Mouse (Mus musculus) ES-CJ7 (cell line): ENCODE measurements at regions not wholly inside any gene's neighbourhood (a gene's known extent, or its start where the extent isn't known, plus 50 kb on each side); places are given as distances from the start of the nearest gene placed in this dataset.

Source experiments
- DNase-seq: peaks from one replicate; pipeline ENCODE4 v3.0.0; 2011; ENCODE audit warnings: low read depth, low spot score

- peak; percentile 7 for DNase-seq
These were observed 370.9 kb downstream of the Dcdc2c start for GRCm38 (mm10) chr12:28181265-28181664.

DNA sequence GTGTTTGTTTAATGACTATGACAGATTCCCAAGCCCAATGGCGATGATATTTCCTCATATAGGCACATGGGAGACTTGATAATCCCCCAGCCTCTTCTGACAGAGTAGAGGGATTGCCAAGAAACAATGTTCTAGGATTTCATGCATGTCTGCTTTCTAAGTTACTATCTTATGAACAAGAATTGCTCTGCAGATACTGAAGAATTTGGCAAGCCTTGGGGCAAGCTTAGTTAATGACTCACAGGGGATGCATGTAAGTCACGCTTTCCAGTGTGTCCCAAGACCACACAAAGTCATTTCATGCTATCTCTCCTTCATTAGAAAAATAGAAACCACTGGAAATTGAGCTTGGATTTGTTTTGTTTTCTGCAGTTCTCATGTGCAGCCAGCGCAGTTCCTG is 376.2 kb downstream of the Dcdc2c start:
- no peak for DNase-seq

DNA sequence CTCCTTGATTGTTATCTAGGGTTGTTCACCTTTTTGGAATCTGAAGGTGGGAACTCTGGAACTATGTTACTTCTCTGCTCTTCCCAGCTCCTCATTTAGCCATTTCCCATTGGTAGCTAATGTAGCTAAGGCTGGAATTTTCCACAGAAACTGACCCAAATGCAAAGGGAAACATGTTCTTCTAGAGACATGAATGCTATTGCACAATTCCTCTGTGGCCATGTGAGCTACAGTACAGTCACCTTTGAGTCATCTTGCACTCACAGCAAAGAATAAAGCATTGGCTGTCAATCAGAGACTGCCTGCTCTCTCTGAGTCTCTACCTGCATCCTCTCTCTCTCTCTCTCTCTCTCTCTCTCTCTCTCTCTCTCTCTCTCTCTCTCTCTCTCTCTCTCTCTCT is 378.1 kb downstream of the Dcdc2c start:
- no peak for DNase-seq

- no peak for DNase-seq
These were observed 393.4 kb downstream of the Dcdc2c start for GRCm38 (mm10) chr12:28158786-28159185.

DNA sequence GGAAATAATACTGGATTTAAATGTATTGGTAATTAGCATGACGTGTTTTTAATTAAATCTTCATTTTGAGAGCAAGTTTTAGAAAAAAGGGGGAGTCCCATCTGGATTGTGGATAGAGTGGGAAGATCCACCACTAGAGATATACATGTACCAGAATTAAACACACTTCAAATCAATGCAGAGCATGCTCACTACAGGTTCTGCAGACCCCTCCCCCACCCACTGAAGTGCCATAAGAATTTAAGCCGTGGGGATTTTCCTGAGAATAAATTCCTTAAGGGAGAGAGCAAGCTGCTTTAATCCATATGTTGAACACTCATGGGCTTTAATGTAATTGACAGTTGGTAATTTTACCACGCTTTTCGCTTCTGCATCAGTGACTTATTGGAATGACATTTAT is 401.4 kb downstream of the Dcdc2c start:
- DNase-seq = no peak

- no peak for DNase-seq
These were observed 416.2 kb downstream of the Dcdc2c start for GRCm38 (mm10) chr12:28135810-28136592.

- no peak for DNase-seq
These were observed 429.4 kb downstream of the Dcdc2c start for GRCm38 (mm10) chr12:28122766-28123165.

DNA sequence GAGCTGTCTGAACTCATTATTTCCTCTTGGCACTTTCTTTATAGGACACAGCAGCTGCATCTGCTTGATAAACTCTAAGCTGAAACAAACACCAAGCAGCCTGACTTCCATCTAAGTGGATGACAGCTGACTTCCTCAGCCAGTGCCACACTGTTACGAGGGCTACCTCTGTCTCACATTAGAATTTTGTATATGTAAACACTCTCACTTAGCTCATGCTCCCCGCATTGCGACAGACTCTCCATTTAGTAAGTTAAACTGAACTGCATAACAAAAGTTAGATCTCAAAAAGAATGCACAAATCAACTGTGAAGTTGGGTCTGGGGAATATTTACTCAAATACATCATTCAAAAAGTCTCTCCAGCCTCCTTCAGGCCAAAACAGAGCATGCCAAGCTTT is 432.1 kb downstream of the Dcdc2c start:
- DNase-seq = no peak

DNA sequence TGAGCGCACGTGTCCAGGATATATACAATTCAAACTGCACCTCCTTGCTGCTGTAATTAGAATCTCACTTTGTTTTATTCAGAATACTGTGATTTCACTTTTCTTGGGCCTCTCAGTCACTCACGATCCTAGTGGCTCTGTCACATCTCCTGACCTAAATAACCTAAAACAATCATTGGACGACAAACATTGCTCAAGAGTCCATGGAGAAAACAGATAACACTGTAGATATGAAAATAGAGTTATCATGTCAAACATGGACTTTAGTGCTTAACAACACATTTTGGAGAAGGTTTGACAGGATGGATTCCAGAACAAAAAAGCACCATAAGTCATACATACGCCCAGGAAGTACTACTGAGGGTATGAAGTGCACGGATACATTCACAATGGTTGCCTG is 461.5 kb downstream of the Dcdc2c start:
- DNase-seq = no peak

DNA sequence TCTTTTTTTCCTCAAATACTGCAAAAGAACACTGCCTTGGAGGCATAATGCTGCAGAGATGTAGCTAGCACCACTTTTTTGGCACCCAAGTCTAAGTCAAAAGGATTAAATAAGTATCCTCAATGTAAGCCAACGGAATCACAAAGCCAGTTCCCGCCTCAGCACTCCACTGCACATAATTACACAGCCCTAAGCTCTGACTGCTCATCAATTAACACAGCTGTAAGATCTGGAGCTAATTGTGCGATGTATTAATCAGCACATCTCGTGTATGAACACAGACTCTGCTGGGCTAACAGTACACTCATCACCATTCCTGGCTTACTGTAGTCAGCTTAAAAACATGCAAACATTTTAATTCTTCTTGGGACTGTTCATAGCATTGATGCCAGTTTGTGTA is 466.7 kb downstream of the Dcdc2c start:
- no peak for DNase-seq

GRCm38 (mm10) chr12:28076606-28077005 is 475.6 kb downstream of the Dcdc2c start:
- no peak for DNase-seq

- no peak for DNase-seq
These were observed 483.6 kb downstream of the Dcdc2c start for GRCm38 (mm10) chr12:28068584-28068983.

GRCm38 (mm10) chr12:28060281-28060680 is 491.9 kb downstream of the Dcdc2c start:
- DNase-seq = no peak

DNA sequence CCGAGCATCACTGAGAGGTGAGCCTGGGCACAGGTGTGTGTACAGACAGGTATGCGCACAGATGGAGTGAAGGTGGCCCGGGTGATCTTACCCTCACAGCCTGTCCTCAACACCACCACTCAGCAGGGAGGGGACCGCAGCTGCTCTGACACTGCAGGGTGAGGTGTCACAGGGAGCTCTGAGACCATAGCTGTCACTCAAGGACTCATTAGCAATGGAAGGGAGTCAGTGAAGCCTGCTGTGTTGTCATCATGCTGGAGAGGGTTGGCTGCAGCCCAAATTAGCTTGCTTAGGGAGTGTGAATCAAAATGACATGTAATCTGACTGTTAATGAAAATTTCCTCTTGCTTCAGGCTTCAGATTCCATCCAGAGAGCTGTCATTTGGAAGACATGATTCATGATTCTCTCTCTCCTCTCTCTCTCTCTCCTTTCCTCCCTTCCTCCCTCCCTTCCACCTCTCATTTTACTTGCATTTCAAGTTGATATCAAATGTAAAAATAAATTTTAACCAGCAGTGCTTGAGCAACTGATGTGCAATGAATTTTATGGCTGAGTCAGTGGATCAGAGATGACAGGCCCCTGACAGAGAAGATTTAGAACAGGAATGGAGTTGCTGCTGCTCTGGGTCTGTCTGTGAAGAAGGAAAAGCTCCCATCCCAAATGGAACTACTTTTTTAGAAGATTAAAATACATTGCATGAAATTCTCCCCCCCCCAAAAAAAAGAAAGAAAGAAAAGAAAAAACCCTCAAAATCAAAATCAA is 496.5 kb downstream of the Dcdc2c start:
- no peak for DNase-seq

GRCm38 (mm10) chr12:28054444-28054843 is 497.8 kb downstream of the Dcdc2c start:
- no peak for DNase-seq

DNA sequence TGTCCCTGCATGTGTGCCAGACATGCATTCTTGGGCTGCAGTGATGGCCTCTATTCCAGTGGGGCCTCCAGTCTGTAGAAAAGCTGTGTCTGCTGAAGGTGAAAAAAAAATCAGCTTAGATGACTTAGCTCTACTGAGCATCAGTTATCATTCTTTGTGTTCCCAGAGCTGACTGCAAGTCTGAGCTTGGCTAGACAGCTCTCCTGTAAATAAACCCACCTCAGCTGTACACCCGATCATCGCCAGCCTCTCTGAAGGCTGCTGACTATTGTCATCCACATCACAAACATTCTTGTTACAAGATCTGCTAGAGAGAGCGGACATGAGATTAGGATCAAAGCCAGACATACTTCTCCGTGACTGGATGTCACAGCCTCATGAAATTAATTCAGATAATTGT is 504.2 kb downstream of the Dcdc2c start:
- no peak for DNase-seq

DNA sequence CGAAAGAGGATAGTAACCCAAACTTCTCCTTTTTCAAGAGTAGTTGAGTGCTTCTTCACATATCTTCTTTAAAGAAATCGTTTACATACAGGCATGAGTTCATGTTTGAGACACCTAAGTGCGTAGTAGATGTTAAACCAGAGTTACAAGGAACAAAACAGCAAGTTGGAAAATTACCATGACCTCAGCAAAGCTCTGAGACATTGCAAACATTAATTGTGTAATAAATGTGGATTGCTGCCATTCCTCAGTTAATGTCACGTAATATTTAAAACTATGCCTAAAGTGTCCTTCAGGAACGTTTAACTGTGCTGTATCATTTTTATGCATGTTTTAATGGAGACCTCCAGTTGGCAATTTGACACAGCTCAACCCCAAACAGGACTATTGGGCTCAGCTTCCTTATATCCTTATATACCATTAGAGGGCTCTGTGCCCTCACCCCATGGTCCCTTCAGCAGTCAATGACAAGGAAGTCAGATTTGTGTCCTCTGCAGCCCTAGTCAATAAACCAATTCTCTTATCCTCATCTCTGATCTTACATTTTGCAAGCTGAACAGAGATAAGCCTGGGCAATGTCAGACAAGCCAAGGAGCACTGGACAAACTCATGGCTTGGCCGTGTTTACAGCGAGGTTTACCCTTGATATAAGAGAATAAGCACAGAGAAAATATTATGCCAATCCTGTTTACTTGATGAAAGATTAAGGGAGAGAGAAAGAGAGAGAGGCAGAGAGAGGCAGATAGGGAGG is 513.9 kb downstream of the Dcdc2c start:
- no peak for DNase-seq

- no peak for DNase-seq
These were observed 553.0 kb downstream of the Dcdc2c start for GRCm38 (mm10) chr12:27999170-27999569.

GRCm38 (mm10) chr12:27992152-27992551 is 560.0 kb downstream of the Dcdc2c start:
- DNase-seq = no peak

DNA sequence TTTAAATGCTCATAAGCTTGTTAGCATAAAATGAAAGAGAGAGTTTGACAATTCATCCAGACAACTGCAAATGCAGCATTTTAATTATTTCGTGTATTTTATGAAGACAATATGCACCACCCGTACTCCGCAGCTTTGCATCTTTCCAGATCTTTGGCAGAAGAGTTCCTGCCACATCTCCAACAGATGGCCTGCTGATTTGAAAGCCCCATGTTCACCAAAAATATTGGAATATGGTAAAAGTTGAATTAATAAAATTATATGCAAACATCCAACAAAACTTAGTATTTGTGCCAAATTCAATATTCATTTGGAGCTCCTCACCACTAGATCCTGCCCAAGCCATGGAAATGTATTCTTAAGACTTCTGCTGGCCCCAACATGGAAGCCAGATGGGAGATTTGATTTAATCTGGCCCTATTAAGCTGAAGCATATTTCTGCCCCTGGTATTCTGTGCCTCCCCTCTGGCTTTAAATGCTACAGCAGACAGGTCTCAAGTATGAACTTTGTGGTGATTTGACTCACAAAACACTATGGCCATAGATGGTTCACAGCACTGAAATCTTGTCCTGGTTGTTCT is 567.8 kb downstream of the Dcdc2c start:
- no peak for DNase-seq

GRCm38 (mm10) chr12:27978257-27978931 is 573.8 kb downstream of the Dcdc2c start:
- DNase-seq = no peak
